Mouse (Mus musculus) kidney, postnatal 25 days (tissue): ENCODE measurements around the gene Gpbp1.

ENCODE experiments used
- DNase-seq, 2 experiments: peaks; one replicate each; pipeline ENCODE4 v3.0.0; 2021; ENCODE audit warnings: mixed read lengths in 2 of 2

The Gpbp1 gene

GRCm38 (mm10) chr13:111489802-111490723 lies at the start of gene Gpbp1:
TSS of gene Gpbp1 (minus strand) at chr13:111490111.
- DNase-seq = peak; percentile 100

- no peak for DNase-seq
These were observed 47.8 kb upstream of the Gpbp1 start for GRCm38 (mm10) chr13:111537718-111538117.

GRCm38 (mm10) chr13:111536207-111536887 lies 46.4 kb upstream of the Gpbp1 start:
- DNase-seq = no peak

- peak in 1 of 2 experiments; percentile 7 for DNase-seq
These were observed 44.2 kb upstream of the Gpbp1 start for GRCm38 (mm10) chr13:111534131-111534530.

- DNase-seq = no peak
These were observed 42.5 kb upstream of the Gpbp1 start for GRCm38 (mm10) chr13:111532178-111532948.

- DNase-seq = no peak
These were observed 41.8 kb upstream of the Gpbp1 start for GRCm38 (mm10) chr13:111531701-111532100.

GRCm38 (mm10) chr13:111524277-111524676 lies 34.4 kb upstream of the Gpbp1 start:
- DNase-seq = no peak

GRCm38 (mm10) chr13:111522336-111522735 lies 32.4 kb upstream of the Gpbp1 start:
- no peak for DNase-seq

- DNase-seq = no peak
These were observed 30.5 kb upstream of the Gpbp1 start for GRCm38 (mm10) chr13:111520456-111520855.

- DNase-seq = peak in 1 of 2 experiments; percentile 55
These were observed 28.4 kb upstream of the Gpbp1 start for GRCm38 (mm10) chr13:111518332-111518731.

- DNase-seq = no peak
These were observed 26.7 kb upstream of the Gpbp1 start for GRCm38 (mm10) chr13:111516385-111517150.

- DNase-seq = no peak
These were observed 19.5 kb upstream of the Gpbp1 start for GRCm38 (mm10) chr13:111509385-111509784.

- no peak for DNase-seq
These were observed 18.7 kb upstream of the Gpbp1 start for GRCm38 (mm10) chr13:111508645-111509044.

GRCm38 (mm10) chr13:111494330-111495029 lies 4.6 kb upstream of the Gpbp1 start:
- DNase-seq = no peak

GRCm38 (mm10) chr13:111491046-111491756 lies 1.3 kb upstream of the Gpbp1 start:
- no peak for DNase-seq

GRCm38 (mm10) chr13:111489502-111489801 lies 459 bp downstream of the Gpbp1 start:
- DNase-seq = no peak

GRCm38 (mm10) chr13:111488651-111489501 lies 1.0 kb downstream of the Gpbp1 start:
- peak; percentile 19 to 59 for DNase-seq

- no peak for DNase-seq
These were observed 12.2 kb downstream of the Gpbp1 start for GRCm38 (mm10) chr13:111477695-111478094.

- DNase-seq = no peak
These were observed 19.2 kb downstream of the Gpbp1 start for GRCm38 (mm10) chr13:111470562-111471237.

GRCm38 (mm10) chr13:111467350-111467749 lies 22.6 kb downstream of the Gpbp1 start:
- no peak for DNase-seq
